Comparison of ENCODE assay signal across 20 mouse cellular contexts in genomic region chr14:114952280-114952679, GRCm38 (mm10).
A peak's percentile ranks its signal among the peaks of the same experiment; 100 is the strongest.
DNase-seq lines count a peak whose midpoint lies in the region; ATAC-seq and TF ChIP-seq lines count a peak whose summit lies in the region.
"Had no signal": no experiment of that assay in that cellular context is flagged by ENCODE, and none has a peak within 500 bp of the region (broad histone marks: within the 10 kb centered on the region; RNA-seq: fewer than 3 reads in every experiment).

No protein-coding gene starts in this region.

- no peak overlapping the region for H3K4me2 ChIP-seq in hindbrain, embryonic 14.5 days (replicated peaks)
- H3K4me2 ChIP-seq: heart, embryonic 15.5 days; hindbrain, embryonic 13.5 days; kidney, embryonic 15.5 days; liver, embryonic 13.5 days had no signal

- H3K9me3 ChIP-seq in hindbrain, embryonic 10.5 days = no peaks in the 10 kb centered on the region
- H3K9me3 ChIP-seq in hindbrain, embryonic 14.5 days (ENCODE audit: control insufficient read depth, low read length) = no peaks in the 10 kb centered on the region
- H3K9me3 ChIP-seq: heart, embryonic 15.5 days; hindbrain, embryonic 13.5 days; kidney, embryonic 15.5 days; liver, embryonic 13.5 days had no signal

- peak; percentile 87 for DNase-seq in hindbrain, embryonic 10.5 days (ENCODE audit: low spot score)
- no peak for DNase-seq in hindbrain, embryonic 14.5 days (ENCODE audit: low spot score)
- no peak for DNase-seq in testis, postnatal 10 days (ENCODE audit: low spot score)
- peak; percentile 83 for DNase-seq in mesoderm, embryonic 11.5 days (ENCODE audit: low read depth, low spot score)
- DNase-seq in thymus, postnatal 14 days = no peak
- DNase-seq in left cerebral cortex, postnatal 4 days = no peak
- DNase-seq in cerebellum, postnatal 4 days (ENCODE audit: low spot score in 2 of 2) = no peak
- DNase-seq: adrenal gland, adult 2 months; B cell, adult 2 months; cerebellum, adult 11-12 months; heart, adult 11 months; liver, embryonic 13.5 days; right cerebral cortex, postnatal 14 days; thymus, postnatal 4 days had no signal

- WGBS in hindbrain, embryonic 10.5 days = 0% methylated on average over 5 of the region's 5 CpGs
- WGBS in hindbrain, embryonic 14.5 days = 4% methylated on average over 5 of the region's 5 CpGs

- no peak for ATAC-seq in hindbrain, embryonic 14.5 days (ENCODE audit: low FRiP score)
- ATAC-seq: Patski had no signal

- H3K36me3 ChIP-seq in hindbrain, embryonic 10.5 days = no peaks in the 10 kb centered on the region
- no peaks in the 10 kb centered on the region for H3K36me3 ChIP-seq in hindbrain, embryonic 14.5 days (replicated peaks; ENCODE audit: control insufficient read depth, insufficient read depth)
- H3K36me3 ChIP-seq in testis, adult 2 months (ENCODE audit: control insufficient read depth, insufficient read depth, low read length) = no peaks in the 10 kb centered on the region
- H3K36me3 ChIP-seq: heart, embryonic 15.5 days; hindbrain, embryonic 13.5 days; kidney, embryonic 15.5 days; liver, embryonic 13.5 days had no signal

- H3K27ac ChIP-seq in hindbrain, embryonic 10.5 days = peak overlapping the region; percentile 84
- no peak overlapping the region for H3K27ac ChIP-seq in hindbrain, embryonic 14.5 days
- peak overlapping the region; percentile 6; the same call in 1 of the 2 replicates for H3K27ac ChIP-seq in testis, adult 2 months (ENCODE audit: control insufficient read depth, insufficient read depth, low read depth, low read length)
- H3K27ac ChIP-seq: heart, embryonic 15.5 days; hindbrain, embryonic 13.5 days; kidney, embryonic 15.5 days; liver, embryonic 13.5 days; stomach, postnatal 0 days had no signal

- TF ChIP-seq POLR2A in testis, adult 2 months (IDR thresholded peaks at IDR 0.05; ENCODE audit: control insufficient read depth, low read depth, low read length) = no peak

- H3K9ac ChIP-seq in hindbrain, embryonic 14.5 days = no peak overlapping the region
- H3K9ac ChIP-seq: heart, embryonic 15.5 days; hindbrain, embryonic 13.5 days; kidney, embryonic 15.5 days; liver, embryonic 13.5 days had no signal

- peaks cover 67% of the 10 kb centered on the region for H3K4me1 ChIP-seq in hindbrain, embryonic 10.5 days (replicated peaks)
- H3K4me1 ChIP-seq in hindbrain, embryonic 14.5 days (replicated peaks; ENCODE audit: control insufficient read depth, insufficient read depth, low read length) = peaks cover 6% of the 10 kb centered on the region
- H3K4me1 ChIP-seq in testis, adult 2 months (ENCODE audit: control insufficient read depth, insufficient read depth, low read length) = peaks cover 5% of the 10 kb centered on the region

- H3K27me3 ChIP-seq in hindbrain, embryonic 10.5 days (ENCODE audit: insufficient read depth, poor library complexity, severe bottlenecking) = no peaks in the 10 kb centered on the region
- no peaks in the 10 kb centered on the region for H3K27me3 ChIP-seq in hindbrain, embryonic 14.5 days (ENCODE audit: control insufficient read depth, insufficient read depth, low read length)
- H3K27me3 ChIP-seq in testis, adult 2 months (ENCODE audit: control insufficient read depth, insufficient read depth, low read length) = no peaks in the 10 kb centered on the region
- H3K27me3 ChIP-seq: heart, embryonic 15.5 days; hindbrain, embryonic 13.5 days; kidney, embryonic 15.5 days; liver, embryonic 13.5 days had no signal

- no peak overlapping the region for H3K4me3 ChIP-seq in hindbrain, embryonic 10.5 days
- no peak overlapping the region for H3K4me3 ChIP-seq in hindbrain, embryonic 14.5 days (replicated peaks; ENCODE audit: low read length)
- H3K4me3 ChIP-seq in testis, adult 2 months (ENCODE audit: control insufficient read depth, low read depth, low read length) = no peak overlapping the region
- H3K4me3 ChIP-seq: heart, embryonic 15.5 days; hindbrain, embryonic 13.5 days; kidney, embryonic 15.5 days; liver, embryonic 13.5 days had no signal

- intact Hi-C loops in left cerebral cortex, postnatal 4 days (cut with DNase I) = no loop called here

- no peak for TF ChIP-seq CTCF in testis, adult 2 months (IDR thresholded peaks at IDR 0.05; ENCODE audit: control insufficient read depth, insufficient read depth, insufficient replicate concordance, low read depth, low read length)

Comparison
In these comparisons a context has a peak if more than half of its experiments do, and no peak if none do; other contexts are left out.
1. DNase-seq: peak in hindbrain, embryonic 10.5 days (single experiment) and mesoderm, embryonic 11.5 days (single experiment); none in hindbrain, embryonic 14.5 days (single experiment), testis, postnatal 10 days (single experiment), thymus, postnatal 14 days (single experiment), left cerebral cortex, postnatal 4 days (single experiment) and cerebellum, postnatal 4 days (0 of 2).